9 mouse cellular contexts compared by ENCODE assay signal in genomic region chr4:122958491-122959031, GRCm38 (mm10). TPM values are rescaled to one million over a fixed set of nuclear protein-coding genes. Genes with fewer than 3 reads are reported as not detected.
DNase-seq lines count a peak whose midpoint lies in the region; ATAC-seq lines count a peak whose summit lies in the region.
"Had no signal": no experiment of that assay in that cellular context is flagged by ENCODE, and none has a peak within 500 bp of the region (broad histone marks: within the 10 kb centered on the region; RNA-seq: fewer than 3 reads in every experiment).

No protein-coding gene starts in this region.

- WGBS in neural tube, embryonic 11.5 days = 89% methylated on average over 6 of the region's 6 CpGs

- intact Hi-C loops in left cerebral cortex, postnatal 14 days (cut with DNase I) = no loop called here

- ATAC-seq in neural tube, embryonic 11.5 days (ENCODE audit: insufficient read depth, low FRiP score, low TSS enrichment) = no peak

- H3K27me3 ChIP-seq in neural tube, embryonic 11.5 days (ENCODE audit: control insufficient read depth, insufficient read depth, low read length) = 0 out of 2 replicates have a peak, but pooled peaks cover 3% of the 10 kb centered on the region

- H3K9me3 ChIP-seq in neural tube, embryonic 11.5 days (ENCODE audit: control insufficient read depth, low read length) = no peaks in the 10 kb centered on the region

- H3K36me3 ChIP-seq in neural tube, embryonic 11.5 days (ENCODE audit: control insufficient read depth, insufficient read depth, low read length) = no peaks in the 10 kb centered on the region

- H3K4me1 ChIP-seq in neural tube, embryonic 11.5 days (ENCODE audit: control insufficient read depth, insufficient read depth, low read length) = peaks cover 24% of the 10 kb centered on the region

- H3K4me3 ChIP-seq in neural tube, embryonic 11.5 days (ENCODE audit: low read depth, low read length) = no peak overlapping the region
- H3K4me3 ChIP-seq: erythroblast, embryonic 14.5 days had no signal

- H3K9ac ChIP-seq in neural tube, embryonic 11.5 days (ENCODE audit: low read length) = 0 out of 2 replicates have a peak overlapping the region, but pooled peaks have one; percentile 1

- H3K4me2 ChIP-seq in neural tube, embryonic 11.5 days (ENCODE audit: low read depth) = 0 out of 2 replicates have a peak overlapping the region, but pooled peaks have one; percentile 98

- peak; percentile 40 for DNase-seq in adrenal gland, postnatal 14 days
- DNase-seq in adrenal gland, adult 8-10 months = no peak
- no peak for DNase-seq in neural tube, embryonic 11.5 days (ENCODE audit: low spot score)
- no peak for DNase-seq in neural tube, embryonic 10.5 days (ENCODE audit: extremely low spot score, low spot score)
- DNase-seq in left cerebral cortex, postnatal 14 days (ENCODE audit: low spot score in 2 of 2) = peak; percentile 65 to 86
- peak; percentile 33 for DNase-seq in right cerebral cortex, postnatal 4 days
- no peak for DNase-seq in lung, postnatal 4 days
- DNase-seq in retina, postnatal 1 day = no peak

- no peak overlapping the region for H3K27ac ChIP-seq in neural tube, embryonic 11.5 days (ENCODE audit: low read depth, low read length)

RNA-seq across cellular contexts. Expression of gene Mfsd2a, which starts 2.4 kb away (rescaled TPM):
- total RNA-seq in adrenal gland, postnatal 14 days (2021) = 2.7 and 5.7 TPM in 2 replicates
- 1 to 10 TPM in 2 of 4 experiments, under 1 TPM in 2; 0.83 to 8.4 (median 1.2) TPM for total RNA-seq in adrenal gland, adult 8-10 months (2022)
- polyA plus RNA-seq in neural tube, embryonic 11.5 days (2014; fragmentation: Nextera tagmentation; extraction: Ambion mirVana) = 18.0 and 18.1 TPM in 2 replicates
- 10 to 100 TPM; 57.2 to 63.3 TPM for total RNA-seq in left cerebral cortex, postnatal 14 days (2021)
- polyA plus RNA-seq: erythroblast, embryonic 14.5 days had no signal

RNA-seq across cellular contexts. Expression of gene Mycl, which starts 36.9 kb away (rescaled TPM):
- 2.3 and 3.5 TPM in 2 replicates for total RNA-seq in adrenal gland, postnatal 14 days (2021)
- 1 to 10 TPM in 2 of 4 experiments, under 1 TPM in 2; 0.68 to 2.1 (median 1.3) TPM for total RNA-seq in adrenal gland, adult 8-10 months (2022)
- 95.5 and 101 TPM in 2 replicates for polyA plus RNA-seq in neural tube, embryonic 11.5 days (2014; fragmentation: Nextera tagmentation; extraction: Ambion mirVana)
- 10 to 100 TPM; 20.6 to 23.4 TPM for total RNA-seq in left cerebral cortex, postnatal 14 days (2021)

RNA-seq across cellular contexts. Expression of gene Trit1, which starts 57.8 kb away (rescaled TPM):
- total RNA-seq in adrenal gland, postnatal 14 days (2021) = 19.0 and 25.7 TPM in 2 replicates
- 10 to 100 TPM; 21.8 to 24.5 (median 22.9) TPM for total RNA-seq in adrenal gland, adult 8-10 months (2022)
- polyA plus RNA-seq in neural tube, embryonic 11.5 days (2014; fragmentation: Nextera tagmentation; extraction: Ambion mirVana) = 22.3 and 25.4 TPM in 2 replicates
- 10 to 100 TPM; 22.8 to 22.9 TPM for total RNA-seq in left cerebral cortex, postnatal 14 days (2021)

Comparison
In these comparisons a context has a peak if more than half of its experiments do, and no peak if none do; other contexts are left out.
1. DNase-seq: peak in adrenal gland, postnatal 14 days (single experiment), left cerebral cortex, postnatal 14 days (2 of 2) and right cerebral cortex, postnatal 4 days (single experiment); none in adrenal gland, adult 8-10 months (single experiment), neural tube, embryonic 11.5 days (single experiment), neural tube, embryonic 10.5 days (single experiment), lung, postnatal 4 days (0 of 2) and retina, postnatal 1 day (single experiment).